Mouse (Mus musculus) stomach, postnatal 0 days (tissue): ENCODE results near the gene 6430550D23Rik. TPM values are rescaled to one million over a fixed set of nuclear protein-coding genes. Genes with fewer than 3 reads are reported as not detected.

ENCODE experiments used
- ATAC-seq: fragments of 200-750 bp; cut with Nextera tagmentation; 2 replicates; pipeline ENCODE4 v1.8.0; 2017; ENCODE audit not compliant: low FRiP score, low TSS enrichment
- DNase-seq: peaks from one replicate; pipeline ENCODE4 v3.0.0-alpha.2; 2016; ENCODE audit warnings: low spot score
- H3K27ac ChIP-seq: fragments of 300-500 bp; sonication (generic); replicated peaks from 2 replicates; pipeline ENCODE4 v1.5.1; 2014; ENCODE audit warnings: mild to moderate bottlenecking, control low read depth
- H3K27me3 ChIP-seq: fragments of 300-500 bp; sonication (generic); 2 replicates; pipeline ENCODE4 v1.6.1; 2014; ENCODE audit warnings: low read length; ENCODE audit not compliant: control insufficient read depth, insufficient read depth
- H3K36me3 ChIP-seq: fragments of 300-500 bp; sonication (generic); 2 replicates; pipeline ENCODE4 v1.6.1; 2014; ENCODE audit warnings: low read length, mixed read lengths; ENCODE audit not compliant: control insufficient read depth, insufficient read depth
- H3K4me1 ChIP-seq: fragments of 300-500 bp; sonication (generic); replicated peaks from 2 replicates; pipeline ENCODE4 v1.6.1; 2014; ENCODE audit warnings: antibody characterized with exemption; ENCODE audit not compliant: control insufficient read depth, insufficient read depth
- H3K4me2 ChIP-seq: fragments of 300-500 bp; sonication (generic); replicated peaks from 2 replicates; pipeline ENCODE4 v1.6.1; 2014; ENCODE audit warnings: low read depth, mild to moderate bottlenecking, control low read depth, moderate library complexity
- H3K4me3 ChIP-seq: fragments of 300-500 bp; sonication (generic); 2 replicates; pipeline ENCODE4 v1.5.1; 2014; ENCODE audit warnings: low read depth, low read length, control low read depth
- H3K9ac ChIP-seq: fragments of 300-500 bp; sonication (generic); 2 replicates; pipeline ENCODE4 v1.6.1; 2014; ENCODE audit warnings: mild to moderate bottlenecking, low read length, control low read depth, mixed read lengths
- H3K9me3 ChIP-seq: fragments of 300-500 bp; sonication (generic); 2 replicates; pipeline ENCODE4 v1.6.1; 2016; ENCODE audit warnings: low read length; ENCODE audit not compliant: control insufficient read depth
- CTCF ChIP-seq: IDR thresholded peaks from 2 replicates; pipeline ENCODE4 v1.5.1; 2016; ENCODE audit warnings: antibody characterized with exemption, low read depth, mild to moderate bottlenecking, moderate library complexity
- EP300 ChIP-seq: optimal IDR thresholded peaks from 2 replicates; pipeline ENCODE3; 2016; ENCODE audit warnings: antibody characterized with exemption
- WGBS: fragments of 180-500 bp; shearing (Covaris S2); extraction: QIAGEN DNeasy Blood & Tissue Kit; methylation state at CpG from one replicate; pipeline ENCODE4 v1.1.7; 2014; 5-methylcytosine and 5-hydroxymethylcytosine counted together
- polyA plus RNA-seq: library from polyadenylated mRNA; unstranded; fragments of >200 nt; fragmentation: Nextera tagmentation; extraction: Ambion mirVana; gene quantifications from 2 replicates; pipeline ENCODE4 v1.2.1, GENCODE M21; 2015

6430550D23Rik gene
- polyA plus RNA-seq = 0.65 and 0.76 TPM in 2 replicates

DNA sequence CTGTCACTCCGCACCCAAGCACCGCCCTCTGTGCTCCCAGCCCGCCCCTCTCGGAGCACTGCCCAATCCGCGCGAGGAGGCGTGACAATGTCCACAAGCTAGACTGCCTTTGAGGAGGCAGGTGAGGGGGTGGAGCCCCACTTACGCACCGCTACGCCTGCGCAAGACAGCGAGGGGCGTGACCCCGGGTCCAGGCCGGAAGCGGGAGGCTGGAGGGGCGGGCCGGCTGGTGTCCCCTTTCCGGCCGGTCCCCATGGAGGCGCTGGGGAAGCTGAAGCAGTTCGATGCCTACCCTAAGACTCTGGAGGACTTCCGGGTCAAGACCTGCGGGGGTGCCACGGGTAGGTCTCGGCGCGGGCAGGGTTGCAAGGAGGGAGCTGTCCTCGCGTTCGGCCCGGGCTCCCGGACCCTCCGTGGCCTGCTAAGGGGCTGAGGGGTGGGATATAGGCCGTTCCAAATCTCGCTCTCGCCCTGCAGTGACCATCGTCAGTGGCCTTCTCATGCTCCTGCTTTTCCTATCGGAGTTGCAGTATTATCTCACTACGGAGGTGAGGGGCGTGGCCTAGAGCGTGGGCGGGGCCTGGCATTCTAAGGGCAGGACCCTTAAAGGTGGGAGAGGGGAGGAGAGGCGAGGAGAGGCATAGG, at the start of gene 6430550D23Rik, which contains the start of gene Ergic3:
TSS of gene 6430550D23Rik (minus strand) at position 90 of the 645 bp plus-strand sequence.
TSS of gene Ergic3 (plus strand) at position 158 of the 645 bp plus-strand sequence.
- Histone ChIP-seq H3K27me3 (no peaks in the 10 kb centered on the region), H3K4me3 (peak within 1 kb of the TSS; percentile 86), H3K9ac (peak within 1 kb of the TSS; percentile 82), H3K9me3 (no peaks in the 10 kb centered on the region), H3K4me2 (peak within 1 kb of the TSS; percentile 79), H3K36me3 (peaks cover 21% of the 10 kb centered on the region), H3K4me1 (0 out of 2 replicates have a peak, but pooled peaks cover 2% of the 10 kb centered on the region), H3K27ac (peak within 1 kb of the TSS; percentile 71)
- ATAC-seq (peak; percentile 99), DNase-seq (peak; percentile 100)
- no peak for TF ChIP-seq CTCF
- TF ChIP-seq EP300 = no peak
- 0% methylated on average over 45 of the region's 45 CpGs for WGBS

DNA sequence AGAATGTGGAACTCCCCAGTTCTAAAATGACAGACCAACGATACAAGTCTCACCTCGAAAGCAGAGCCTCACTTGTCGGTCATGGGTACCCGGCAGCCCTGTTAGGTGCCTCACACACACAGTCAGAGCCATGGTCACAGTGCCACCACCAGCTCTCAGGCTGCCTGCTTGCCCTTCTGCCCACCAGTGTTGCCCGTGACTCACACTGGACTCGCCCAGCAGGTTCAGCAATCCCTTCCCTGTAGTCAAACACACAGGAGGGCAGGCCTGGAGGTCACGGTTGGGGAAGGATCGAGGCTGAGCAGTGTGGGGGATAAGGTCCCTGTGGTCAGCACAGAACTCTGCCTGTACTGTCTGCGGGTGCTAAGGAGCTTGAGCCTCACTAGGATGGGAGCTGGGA, 45.0 kb upstream of the 6430550D23Rik start, which contains the start of gene Fer1l4:
TSS of gene Fer1l4 (minus strand) at position 132 of the 400 bp plus-strand sequence.
- H3K4me3 ChIP-seq = peak within 1 kb of the TSS; percentile 17; the same call in 1 of the 2 replicates
- TF ChIP-seq CTCF = 0 out of 2 replicates have a peak, but pooled peaks have one; percentile 7
- no peak for TF ChIP-seq EP300
- peak; percentile 95 for ATAC-seq
- peak within 1 kb of the TSS; percentile 23; the same call in 1 of the 2 replicates for H3K9ac ChIP-seq
- H3K9me3 ChIP-seq = no peaks in the 10 kb centered on the region
- H3K4me1 ChIP-seq = no peaks in the 10 kb centered on the region
- H3K27ac ChIP-seq = peak within 1 kb of the TSS; percentile 67
- no peaks in the 10 kb centered on the region for H3K27me3 ChIP-seq
- DNase-seq = peak; percentile 92
- H3K4me2 ChIP-seq = peak within 1 kb of the TSS; percentile 34
- 63% methylated on average over 9 of the region's 9 CpGs for WGBS
- H3K36me3 ChIP-seq = no peaks in the 10 kb centered on the region

- no peaks in the 10 kb centered on the region for H3K27me3 ChIP-seq
- no peak overlapping the region for H3K9ac ChIP-seq
- no peaks in the 10 kb centered on the region for H3K9me3 ChIP-seq
- H3K4me3 ChIP-seq = 0 out of 2 replicates have a peak overlapping the region, but pooled peaks have one; percentile 10
- no peaks in the 10 kb centered on the region for H3K36me3 ChIP-seq
- no peaks in the 10 kb centered on the region for H3K4me1 ChIP-seq
- peak overlapping the region; percentile 36 for H3K4me2 ChIP-seq
- DNase-seq (peak; percentile 67), ATAC-seq (peak; percentile 44; the same call in 1 of the 2 replicates)
- 8% methylated on average over 19 of the region's 19 CpGs for WGBS
- peak overlapping the region; percentile 18; the same call in 1 of the 2 replicates for H3K27ac ChIP-seq
- TF ChIP-seq EP300 = no peak
- no peak for TF ChIP-seq CTCF
Measured at GRCm38 (mm10) chr2:156047929-156048328, 40.2 kb upstream of the 6430550D23Rik start.

GRCm38 (mm10) chr2:156042903-156043302, 35.1 kb upstream of the 6430550D23Rik start:
- Histone ChIP-seq H3K4me1 (no peaks in the 10 kb centered on the region), H3K9ac (no peak overlapping the region), H3K27ac (no peak overlapping the region), H3K4me2 (no peak overlapping the region), H3K9me3 (no peaks in the 10 kb centered on the region), H3K27me3 (no peaks in the 10 kb centered on the region), H3K36me3 (no peaks in the 10 kb centered on the region), H3K4me3 (no peak overlapping the region)
- DNase-seq (no peak), ATAC-seq (no peak)
- 80% methylated on average over 8 of the region's 8 CpGs for WGBS
- TF ChIP-seq EP300 (no peak), CTCF (no peak)

- 0 out of 2 replicates have a peak overlapping the region, but pooled peaks have one; percentile 40 for H3K27ac ChIP-seq
- H3K4me2 ChIP-seq = no peak overlapping the region
- 66% methylated on average over 3 of the region's 3 CpGs for WGBS
- no peaks in the 10 kb centered on the region for H3K27me3 ChIP-seq
- H3K4me1 ChIP-seq = no peaks in the 10 kb centered on the region
- no peak overlapping the region for H3K9ac ChIP-seq
- peak; percentile 94 for ATAC-seq
- no peak overlapping the region for H3K4me3 ChIP-seq
- DNase-seq = peak; percentile 59
- no peak for TF ChIP-seq EP300
- TF ChIP-seq CTCF = no peak
- no peaks in the 10 kb centered on the region for H3K9me3 ChIP-seq
- H3K36me3 ChIP-seq = no peaks in the 10 kb centered on the region
Measured at GRCm38 (mm10) chr2:156039390-156039789, 31.6 kb upstream of the 6430550D23Rik start.

- no peak overlapping the region for H3K27ac ChIP-seq
- no peaks in the 10 kb centered on the region for H3K4me1 ChIP-seq
- no peaks in the 10 kb centered on the region for H3K9me3 ChIP-seq
- H3K4me2 ChIP-seq = no peak overlapping the region
- H3K36me3 ChIP-seq = no peaks in the 10 kb centered on the region
- TF ChIP-seq CTCF (no peak), EP300 (no peak)
- no peaks in the 10 kb centered on the region for H3K27me3 ChIP-seq
- DNase-seq (no peak), ATAC-seq (no peak)
- H3K9ac ChIP-seq = no peak overlapping the region
- no peak overlapping the region for H3K4me3 ChIP-seq
Measured at GRCm38 (mm10) chr2:156025482-156025881, 17.7 kb upstream of the 6430550D23Rik start.
